Mouse (Mus musculus) kidney, adult 9 months (tissue): ENCODE measurements around the gene Btbd10.

Experiments
- DNase-seq: peaks from one replicate; pipeline ENCODE4 v3.0.0; 2022

Btbd10 gene

GRCm38 (mm10) chr7:113294598-113294997, 74.6 kb downstream of the Btbd10 start:
- no peak for DNase-seq

GRCm38 (mm10) chr7:113292193-113292592, 77.0 kb downstream of the Btbd10 start:
- DNase-seq, result no peak

- DNase-seq, result no peak
Measured at GRCm38 (mm10) chr7:113291741-113292140, 77.5 kb downstream of the Btbd10 start.

GRCm38 (mm10) chr7:113289211-113289610, 80.0 kb downstream of the Btbd10 start:
- DNase-seq, result no peak

GRCm38 (mm10) chr7:113285405-113285804, 83.8 kb downstream of the Btbd10 start:
- no peak for DNase-seq

GRCm38 (mm10) chr7:113279246-113279645, 89.9 kb downstream of the Btbd10 start:
- DNase-seq, result no peak

- no peak for DNase-seq
Measured at GRCm38 (mm10) chr7:113278493-113278892, 90.7 kb downstream of the Btbd10 start.

GRCm38 (mm10) chr7:113277245-113277644, 91.9 kb downstream of the Btbd10 start:
- DNase-seq, result no peak

GRCm38 (mm10) chr7:113272338-113272997, 96.7 kb downstream of the Btbd10 start:
- no peak for DNase-seq

GRCm38 (mm10) chr7:113270991-113271390, 98.2 kb downstream of the Btbd10 start:
- no peak for DNase-seq

GRCm38 (mm10) chr7:113270551-113270950, 98.6 kb downstream of the Btbd10 start:
- DNase-seq, result no peak

GRCm38 (mm10) chr7:113269921-113270320, 99.3 kb downstream of the Btbd10 start:
- no peak for DNase-seq

GRCm38 (mm10) chr7:113269081-113269480, 100.1 kb downstream of the Btbd10 start:
- DNase-seq, result no peak

GRCm38 (mm10) chr7:113268287-113268686, 100.9 kb downstream of the Btbd10 start:
- DNase-seq, result peak; percentile 73
